Mouse (Mus musculus): Measurements from ENCODE around the gene Pik3c2b. TPM values are rescaled to one million over a fixed set of nuclear protein-coding genes. Genes with fewer than 3 reads are reported as not detected.

Gene Pik3c2b
- polyA plus RNA-seq, 1 experiment from 2014 or later = 6.5 TPM

DNA sequence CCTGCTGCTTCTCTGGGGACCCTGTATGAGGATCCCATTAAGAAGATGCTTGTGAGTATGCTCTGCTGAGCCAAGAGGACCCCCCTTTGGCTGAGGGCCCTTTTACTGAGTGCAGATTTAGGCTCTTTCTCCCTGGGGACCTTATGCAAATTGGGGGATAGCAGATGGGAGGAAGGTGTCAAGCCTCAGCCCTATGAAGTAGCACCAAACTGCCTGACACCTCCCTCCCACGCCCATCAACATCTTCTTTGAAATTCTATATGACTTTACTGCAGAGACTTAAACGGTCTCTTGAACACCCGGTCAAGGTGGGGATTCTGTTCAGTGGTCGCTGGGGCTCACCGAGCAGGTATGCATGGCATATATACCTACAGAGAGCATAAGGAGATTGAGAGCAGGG lies 7.6 kb downstream of the Pik3c2b start:
- H3K4me2 ChIP-seq (ENCODE audit: low read depth, low read length) = no peak overlapping the region
- H3K27ac ChIP-seq (replicated peaks; ENCODE audit: low read depth, low read length) = no peak overlapping the region
- ATAC-seq (replicated peaks; ENCODE audit: insufficient number of reproducible peaks, low FRiP score, low TSS enrichment, low read depth) = no peak
- no peak overlapping the region for H3K9ac ChIP-seq (replicated peaks; ENCODE audit: low read length)
- peaks cover 3% of the 10 kb centered on the region; the same call in 1 of the 2 replicates for H3K4me1 ChIP-seq (ENCODE audit: control insufficient read depth, insufficient read depth, low read length)
- H3K9me3 ChIP-seq (replicated peaks; ENCODE audit: control insufficient read depth, low read length) = no peaks in the 10 kb centered on the region
- H3K4me3 ChIP-seq (ENCODE audit: low read depth, low read length) = no peak overlapping the region
- DNase-seq (ENCODE audit: low spot score) = no peak
- H3K36me3 ChIP-seq (replicated peaks; ENCODE audit: control insufficient read depth, insufficient read depth, low read depth, low read length) = no peaks in the 10 kb centered on the region
- 50% methylated on average over 5 of the region's 5 CpGs for WGBS
- H3K27me3 ChIP-seq (ENCODE audit: control insufficient read depth, insufficient read depth, low read length) = no peaks in the 10 kb centered on the region

DNA sequence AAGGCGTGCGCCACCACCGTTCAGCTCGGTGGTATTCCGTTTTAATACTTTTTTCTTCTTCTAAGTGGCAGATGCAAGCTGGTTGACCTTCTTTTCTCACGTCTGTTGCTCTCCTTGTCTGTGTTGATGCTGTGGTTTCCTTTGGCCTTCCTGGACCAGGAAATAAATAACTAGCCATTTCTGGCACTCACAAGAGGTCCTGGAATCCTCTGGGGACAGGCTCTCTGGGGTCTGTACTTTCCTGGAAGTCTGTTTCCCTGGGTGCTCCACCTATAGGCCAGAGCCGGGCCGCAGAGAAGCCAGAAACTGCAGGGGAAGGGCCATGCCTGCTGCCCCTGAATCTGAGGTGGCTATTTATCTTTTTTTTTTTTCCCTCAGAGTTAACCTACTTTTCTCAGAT lies 8.9 kb downstream of the Pik3c2b start:
- ATAC-seq (replicated peaks; ENCODE audit: insufficient number of reproducible peaks, low FRiP score, low TSS enrichment, low read depth) (no peak), DNase-seq (ENCODE audit: low spot score) (no peak)
- Histone ChIP-seq H3K27ac (replicated peaks; ENCODE audit: low read depth, low read length) (no peak overlapping the region), H3K36me3 (replicated peaks; ENCODE audit: control insufficient read depth, insufficient read depth, low read depth, low read length) (no peaks in the 10 kb centered on the region), H3K4me2 (ENCODE audit: low read depth, low read length) (no peak overlapping the region), H3K27me3 (ENCODE audit: control insufficient read depth, insufficient read depth, low read length) (no peaks in the 10 kb centered on the region), H3K9ac (replicated peaks; ENCODE audit: low read length) (no peak overlapping the region), H3K4me3 (ENCODE audit: low read depth, low read length) (no peak overlapping the region), H3K9me3 (replicated peaks; ENCODE audit: control insufficient read depth, low read length) (no peaks in the 10 kb centered on the region), H3K4me1 (ENCODE audit: control insufficient read depth, insufficient read depth, low read length) (peaks cover 3% of the 10 kb centered on the region)
- 71% methylated on average over 8 of the region's 8 CpGs for WGBS

DNA sequence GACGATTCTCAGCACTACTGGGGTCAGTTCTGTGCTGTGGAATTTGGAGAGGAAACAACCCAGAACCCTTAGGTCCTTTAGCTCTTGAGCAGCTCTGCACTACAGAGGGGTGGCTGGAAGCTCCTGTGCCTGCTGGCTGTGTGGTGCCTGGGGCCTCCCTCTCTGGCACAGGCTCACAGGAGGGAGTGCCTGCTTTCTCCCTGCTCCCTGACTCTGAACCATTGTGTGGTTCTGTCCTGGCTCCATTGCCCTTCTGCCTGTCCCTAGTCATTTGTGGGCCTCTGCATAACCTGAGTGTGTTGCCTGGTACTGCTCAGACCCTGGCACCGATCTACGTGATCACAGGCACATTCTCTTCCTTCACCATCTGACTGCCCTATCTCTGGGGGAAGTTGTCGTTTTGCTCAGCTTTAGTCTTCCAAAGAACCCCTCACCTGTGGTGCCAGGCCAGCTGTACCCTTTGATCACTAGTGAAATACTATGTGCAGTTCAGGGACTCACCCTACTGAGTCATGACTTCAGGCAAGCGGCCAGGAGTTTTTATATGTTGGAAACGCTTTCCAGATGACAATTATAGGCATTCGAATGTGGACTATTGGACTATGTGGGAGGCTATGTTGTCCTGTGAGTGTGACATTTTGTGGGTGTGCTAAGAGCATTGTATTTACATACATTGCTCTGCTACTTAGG lies 12.0 kb downstream of the Pik3c2b start:
- Histone ChIP-seq H3K4me1 (ENCODE audit: control insufficient read depth, insufficient read depth, low read length) (no peaks in the 10 kb centered on the region; the same call in 1 of the 2 replicates), H3K36me3 (replicated peaks; ENCODE audit: control insufficient read depth, insufficient read depth, low read depth, low read length) (no peaks in the 10 kb centered on the region), H3K4me3 (ENCODE audit: low read depth, low read length) (no peak overlapping the region), H3K9ac (replicated peaks; ENCODE audit: low read length) (no peak overlapping the region; the same call in 1 of the 2 replicates), H3K4me2 (ENCODE audit: low read depth, low read length) (no peak overlapping the region), H3K27ac (replicated peaks; ENCODE audit: low read depth, low read length) (no peak overlapping the region), H3K27me3 (ENCODE audit: control insufficient read depth, insufficient read depth, low read length) (no peaks in the 10 kb centered on the region), H3K9me3 (replicated peaks; ENCODE audit: control insufficient read depth, low read length) (no peaks in the 10 kb centered on the region)
- DNase-seq (ENCODE audit: low spot score) = no peak
- ATAC-seq (replicated peaks; ENCODE audit: insufficient number of reproducible peaks, low FRiP score, low TSS enrichment, low read depth) = no peak
- 61% methylated on average over 7 of the region's 7 CpGs for WGBS

DNA sequence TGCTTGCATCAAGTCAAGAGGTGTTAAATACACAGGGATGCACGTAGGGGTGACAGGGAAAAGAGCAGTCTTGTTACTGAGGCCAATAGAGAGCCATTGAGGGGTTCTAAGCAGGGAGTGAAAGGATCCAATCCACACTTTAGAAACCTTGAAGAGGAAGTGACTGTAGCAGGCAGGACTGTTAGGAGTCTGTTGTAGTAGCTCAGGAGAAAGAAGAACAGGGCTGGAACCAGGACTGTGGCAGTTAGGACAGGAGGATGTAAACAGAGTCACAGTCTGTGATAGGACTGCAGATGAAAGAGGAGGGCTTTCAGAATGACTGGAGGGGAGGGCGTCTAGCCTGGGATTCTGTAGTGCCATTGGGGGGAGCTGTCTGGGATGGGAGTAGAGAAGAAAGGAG lies 14.1 kb downstream of the Pik3c2b start:
- Histone ChIP-seq H3K36me3 (replicated peaks; ENCODE audit: control insufficient read depth, insufficient read depth, low read depth, low read length) (no peaks in the 10 kb centered on the region), H3K9me3 (replicated peaks; ENCODE audit: control insufficient read depth, low read length) (no peaks in the 10 kb centered on the region), H3K4me3 (ENCODE audit: low read depth, low read length) (no peak overlapping the region), H3K27ac (replicated peaks; ENCODE audit: low read depth, low read length) (no peak overlapping the region), H3K9ac (replicated peaks; ENCODE audit: low read length) (no peak overlapping the region), H3K27me3 (ENCODE audit: control insufficient read depth, insufficient read depth, low read length) (no peaks in the 10 kb centered on the region), H3K4me1 (ENCODE audit: control insufficient read depth, insufficient read depth, low read length) (no peaks in the 10 kb centered on the region; the same call in 1 of the 2 replicates), H3K4me2 (ENCODE audit: low read depth, low read length) (no peak overlapping the region)
- DNase-seq (ENCODE audit: low spot score) = no peak
- ATAC-seq (replicated peaks; ENCODE audit: insufficient number of reproducible peaks, low FRiP score, low TSS enrichment, low read depth) = no peak
- WGBS = 51% methylated on average over 2 of the region's 2 CpGs

DNA sequence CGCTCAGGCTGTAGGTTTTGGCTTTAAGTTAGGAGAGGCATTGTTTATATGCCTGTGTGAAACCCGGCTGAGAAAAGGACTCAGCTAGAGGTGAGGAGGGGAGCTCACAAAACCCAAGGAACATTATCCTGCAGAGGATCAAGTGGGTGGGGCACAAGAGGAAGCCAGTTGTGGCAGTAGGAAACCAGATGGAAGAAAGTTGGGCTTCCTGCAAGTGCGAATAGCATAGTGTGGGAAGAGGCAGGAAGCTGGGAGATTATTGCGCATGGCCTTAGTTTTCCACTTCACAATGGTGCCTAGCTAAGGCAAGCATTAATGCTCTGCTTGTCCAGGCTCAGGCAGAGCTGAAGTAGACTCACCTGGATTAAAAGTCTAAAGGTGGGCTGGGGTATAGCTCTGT lies 15.2 kb downstream of the Pik3c2b start:
- Histone ChIP-seq H3K9ac (replicated peaks; ENCODE audit: low read length) (no peak overlapping the region), H3K4me3 (ENCODE audit: low read depth, low read length) (no peak overlapping the region), H3K27me3 (ENCODE audit: control insufficient read depth, insufficient read depth, low read length) (no peaks in the 10 kb centered on the region), H3K4me2 (ENCODE audit: low read depth, low read length) (no peak overlapping the region), H3K36me3 (replicated peaks; ENCODE audit: control insufficient read depth, insufficient read depth, low read depth, low read length) (no peaks in the 10 kb centered on the region), H3K27ac (replicated peaks; ENCODE audit: low read depth, low read length) (no peak overlapping the region), H3K9me3 (replicated peaks; ENCODE audit: control insufficient read depth, low read length) (no peaks in the 10 kb centered on the region), H3K4me1 (ENCODE audit: control insufficient read depth, insufficient read depth, low read length) (no peaks in the 10 kb centered on the region; the same call in 1 of the 2 replicates)
- DNase-seq (ENCODE audit: low spot score) = no peak
- no peak for ATAC-seq (replicated peaks; ENCODE audit: insufficient number of reproducible peaks, low FRiP score, low TSS enrichment, low read depth)
- 47% methylated on average over 4 of the region's 4 CpGs for WGBS

DNA sequence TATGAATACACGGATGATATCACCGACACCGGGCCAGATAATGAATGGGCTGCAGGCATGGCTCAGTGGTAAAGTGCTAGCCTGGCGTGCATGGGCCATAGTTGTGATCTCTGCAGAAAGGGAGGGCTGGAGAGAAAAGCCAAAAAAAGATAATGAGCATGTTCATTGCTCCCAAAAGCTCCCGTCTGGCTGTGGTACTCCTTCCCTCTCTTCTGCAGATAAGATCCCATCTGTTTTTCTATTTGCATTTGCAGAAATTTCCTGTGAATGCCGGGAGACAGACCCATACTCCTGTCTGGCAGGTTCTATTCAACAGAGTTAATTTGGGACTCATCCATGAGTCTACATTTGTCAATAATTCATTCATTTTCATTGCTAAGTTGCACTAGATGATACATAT lies 17.7 kb downstream of the Pik3c2b start:
- no peaks in the 10 kb centered on the region; the same call in 1 of the 2 replicates for H3K4me1 ChIP-seq (ENCODE audit: control insufficient read depth, insufficient read depth, low read length)
- H3K9ac ChIP-seq (replicated peaks; ENCODE audit: low read length) = no peak overlapping the region
- ATAC-seq (replicated peaks; ENCODE audit: insufficient number of reproducible peaks, low FRiP score, low TSS enrichment, low read depth) = no peak
- 89% methylated on average over 6 of the region's 6 CpGs for WGBS
- H3K4me2 ChIP-seq (ENCODE audit: low read depth, low read length) = no peak overlapping the region
- no peak overlapping the region for H3K27ac ChIP-seq (replicated peaks; ENCODE audit: low read depth, low read length)
- no peaks in the 10 kb centered on the region for H3K9me3 ChIP-seq (replicated peaks; ENCODE audit: control insufficient read depth, low read length)
- DNase-seq (ENCODE audit: low spot score) = no peak
- no peaks in the 10 kb centered on the region for H3K27me3 ChIP-seq (ENCODE audit: control insufficient read depth, insufficient read depth, low read length)
- no peaks in the 10 kb centered on the region for H3K36me3 ChIP-seq (replicated peaks; ENCODE audit: control insufficient read depth, insufficient read depth, low read depth, low read length)
- H3K4me3 ChIP-seq (ENCODE audit: low read depth, low read length) = no peak overlapping the region

DNA sequence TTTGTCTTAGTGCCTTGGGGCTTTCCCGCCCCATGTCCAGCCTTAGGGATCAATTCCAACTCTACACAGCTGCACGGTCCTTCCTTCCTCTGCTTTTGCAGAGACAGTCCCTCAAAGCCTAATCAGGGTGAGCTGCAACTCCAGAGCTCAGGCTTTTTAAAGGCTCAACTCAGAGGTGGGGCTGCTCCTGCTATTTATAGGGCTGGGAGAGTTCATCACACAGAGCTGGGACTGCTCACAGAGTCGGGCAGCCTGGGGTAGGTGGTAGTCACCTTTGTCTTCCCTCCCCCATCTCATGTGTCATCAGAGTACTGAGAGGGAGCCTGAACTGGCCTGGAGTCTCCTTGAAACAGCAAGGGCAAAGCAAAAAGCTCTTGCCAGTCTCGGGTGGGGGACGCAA lies 22.8 kb downstream of the Pik3c2b start:
- Histone ChIP-seq H3K4me2 (ENCODE audit: low read depth, low read length) (no peak overlapping the region), H3K27me3 (ENCODE audit: control insufficient read depth, insufficient read depth, low read length) (no peaks in the 10 kb centered on the region), H3K4me1 (ENCODE audit: control insufficient read depth, insufficient read depth, low read length) (no peaks in the 10 kb centered on the region; the same call in 1 of the 2 replicates), H3K36me3 (replicated peaks; ENCODE audit: control insufficient read depth, insufficient read depth, low read depth, low read length) (no peaks in the 10 kb centered on the region), H3K9me3 (replicated peaks; ENCODE audit: control insufficient read depth, low read length) (no peaks in the 10 kb centered on the region), H3K4me3 (ENCODE audit: low read depth, low read length) (no peak overlapping the region), H3K27ac (replicated peaks; ENCODE audit: low read depth, low read length) (no peak overlapping the region), H3K9ac (replicated peaks; ENCODE audit: low read length) (no peak overlapping the region)
- no peak for ATAC-seq (replicated peaks; ENCODE audit: insufficient number of reproducible peaks, low FRiP score, low TSS enrichment, low read depth)
- DNase-seq (ENCODE audit: low spot score) = no peak
- 60% methylated on average over 5 of the region's 5 CpGs for WGBS

DNA sequence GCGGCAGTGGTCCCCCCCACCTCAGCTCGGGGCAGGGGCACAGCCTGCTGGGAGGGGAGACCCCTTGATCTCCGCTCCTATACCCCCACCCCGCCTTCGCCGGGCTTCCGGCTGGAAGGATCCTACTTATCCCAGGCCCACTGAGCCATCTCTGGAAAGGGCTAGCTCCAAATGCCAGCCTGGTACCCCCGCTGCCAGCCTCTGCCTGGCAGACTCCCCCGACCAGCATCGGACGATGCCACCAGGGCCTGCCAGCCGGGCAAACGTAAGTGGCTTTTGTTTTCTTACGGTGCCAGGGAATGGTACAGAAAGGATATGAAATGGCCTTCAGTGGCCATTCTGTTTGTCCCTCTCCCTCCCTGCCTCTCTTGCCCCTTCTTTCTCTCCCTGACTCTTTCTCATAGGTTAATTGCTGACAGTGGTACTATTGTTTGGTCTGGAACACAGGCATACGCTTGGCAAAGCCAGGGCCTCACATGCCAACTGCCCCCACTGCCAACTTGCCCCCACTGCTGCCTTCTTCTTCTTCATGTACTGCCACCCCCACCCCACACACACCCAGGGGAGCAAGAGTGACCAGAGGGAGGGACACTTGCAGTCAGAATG lies 23.3 kb downstream of the Pik3c2b start:
- DNase-seq (ENCODE audit: low spot score) (no peak), ATAC-seq (replicated peaks; ENCODE audit: insufficient number of reproducible peaks, low FRiP score, low TSS enrichment, low read depth) (no peak)
- Histone ChIP-seq H3K36me3 (replicated peaks; ENCODE audit: control insufficient read depth, insufficient read depth, low read depth, low read length) (no peaks in the 10 kb centered on the region), H3K4me2 (ENCODE audit: low read depth, low read length) (no peak overlapping the region), H3K4me3 (ENCODE audit: low read depth, low read length) (no peak overlapping the region), H3K9me3 (replicated peaks; ENCODE audit: control insufficient read depth, low read length) (no peaks in the 10 kb centered on the region), H3K9ac (replicated peaks; ENCODE audit: low read length) (no peak overlapping the region), H3K27ac (replicated peaks; ENCODE audit: low read depth, low read length) (no peak overlapping the region), H3K27me3 (ENCODE audit: control insufficient read depth, insufficient read depth, low read length) (no peaks in the 10 kb centered on the region), H3K4me1 (ENCODE audit: control insufficient read depth, insufficient read depth, low read length) (no peaks in the 10 kb centered on the region; the same call in 1 of the 2 replicates)
- 87% methylated on average over 15 of the region's 15 CpGs for WGBS

All from embryonic facial prominence, embryonic 11.5 days (tissue).